Mouse (Mus musculus): ENCODE results near the gene Stk39.

The Stk39 gene

DNA sequence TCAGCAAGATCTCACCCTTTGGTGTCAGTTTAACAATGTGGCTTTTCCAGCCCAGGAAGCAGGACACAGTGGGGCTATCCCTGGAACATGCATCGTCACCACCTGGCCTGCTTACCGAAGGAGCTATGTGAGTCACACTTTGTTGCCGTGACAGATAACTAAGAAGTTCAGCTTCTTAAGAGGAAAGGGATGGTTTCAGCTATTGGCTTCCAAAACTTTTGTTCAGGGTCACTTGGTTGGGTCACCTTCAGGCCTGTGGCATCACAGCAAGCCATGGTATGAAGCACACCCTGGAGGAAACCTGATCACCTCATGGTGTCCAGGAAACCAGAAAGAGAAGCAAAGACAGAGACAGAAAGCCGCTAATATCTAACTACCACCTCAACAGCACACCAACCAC is 128.3 kb downstream of the Stk39 start:
- no peak for DNase-seq (ENCODE audit: low spot score)

- no peak for DNase-seq (ENCODE audit: low spot score)
Measured at GRCm38 (mm10) chr2:68342122-68342646, 129.9 kb downstream of the Stk39 start.

GRCm38 (mm10) chr2:68336913-68337312 is 135.2 kb downstream of the Stk39 start:
- no peak for DNase-seq (ENCODE audit: low spot score)

DNA sequence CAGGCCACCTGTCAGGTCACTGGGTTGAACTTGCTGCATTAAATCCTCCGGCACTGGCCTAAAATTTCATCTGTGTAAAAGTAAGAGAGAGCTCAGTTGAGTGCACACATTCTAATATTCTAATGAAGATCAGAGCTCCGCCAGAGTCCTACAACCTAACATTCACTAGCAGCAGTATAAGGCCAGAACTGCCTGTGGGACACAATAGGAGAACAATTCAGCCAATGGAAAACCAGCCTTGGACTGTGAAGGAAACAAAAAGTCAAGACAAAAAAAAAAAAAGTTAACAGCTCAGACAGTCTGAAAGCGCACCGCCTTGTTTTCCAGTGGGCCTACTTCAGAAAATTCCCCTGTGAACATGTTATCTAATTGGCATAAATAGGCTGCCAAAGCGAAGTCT is 137.1 kb downstream of the Stk39 start:
- DNase-seq (ENCODE audit: low spot score), result no peak

DNA sequence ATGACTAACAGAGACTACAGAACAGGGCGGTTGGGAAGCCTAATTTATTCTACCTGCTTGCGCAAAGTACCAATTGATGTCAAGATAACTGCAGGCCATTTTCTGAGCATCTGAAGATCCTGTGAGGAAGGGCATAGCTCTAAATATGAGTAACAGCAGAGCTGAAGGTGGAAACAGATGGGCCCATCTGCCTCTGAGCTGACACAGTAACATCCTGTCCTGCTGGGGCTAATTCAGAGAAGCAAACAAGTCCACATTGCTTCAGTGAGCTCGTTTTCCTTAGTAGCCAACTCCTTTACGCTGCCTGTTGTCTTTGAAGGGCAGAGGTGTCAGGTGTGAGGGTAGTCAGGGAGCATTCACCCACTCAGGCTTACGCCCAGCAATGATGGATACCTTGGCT is 146.8 kb downstream of the Stk39 start:
- DNase-seq (ENCODE audit: low spot score), result no peak

DNA sequence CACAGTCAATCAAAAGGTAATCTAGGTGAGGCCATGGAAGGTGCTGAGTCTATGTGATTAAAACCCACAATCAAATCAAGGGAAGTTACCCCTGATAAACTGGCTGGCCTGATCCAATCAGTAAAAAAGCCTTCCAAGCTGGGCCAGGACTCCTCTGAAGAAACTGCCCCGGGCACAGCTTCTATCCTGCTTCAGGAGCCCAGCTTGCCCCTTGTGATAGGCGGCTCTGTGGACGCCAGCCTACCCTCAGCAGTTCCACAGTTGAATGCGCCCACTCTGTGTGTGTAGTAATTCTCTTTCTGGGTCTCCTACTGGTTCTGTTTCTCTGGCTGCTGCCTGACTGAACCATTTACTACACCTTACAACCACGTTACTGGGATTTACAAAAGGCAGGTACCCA is 150.8 kb downstream of the Stk39 start:
- DNase-seq (ENCODE audit: low spot score), result no peak

- DNase-seq (ENCODE audit: low spot score), result no peak
Measured at GRCm38 (mm10) chr2:68320670-68321069, 151.4 kb downstream of the Stk39 start.

DNA sequence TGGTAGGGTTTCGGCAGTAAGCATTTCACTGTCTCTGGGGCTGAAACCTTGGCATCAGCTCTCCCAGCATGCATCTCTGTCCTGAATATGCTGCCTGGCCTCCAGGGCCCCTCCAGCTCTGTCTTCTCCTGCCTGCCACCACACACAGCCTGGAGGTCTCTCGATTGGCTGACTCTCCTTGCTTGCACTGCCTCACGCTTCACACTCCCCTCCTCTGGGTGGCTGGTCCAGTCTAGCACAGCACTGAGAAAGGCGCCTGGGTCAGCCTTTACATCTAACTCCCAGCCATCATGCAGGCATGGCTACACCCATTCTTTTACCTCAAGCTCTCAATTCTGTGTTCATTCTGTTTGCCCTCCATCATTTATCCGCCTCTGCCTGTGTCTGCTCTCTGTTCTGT is 153.6 kb downstream of the Stk39 start:
- no peak for DNase-seq (ENCODE audit: low spot score)

DNA sequence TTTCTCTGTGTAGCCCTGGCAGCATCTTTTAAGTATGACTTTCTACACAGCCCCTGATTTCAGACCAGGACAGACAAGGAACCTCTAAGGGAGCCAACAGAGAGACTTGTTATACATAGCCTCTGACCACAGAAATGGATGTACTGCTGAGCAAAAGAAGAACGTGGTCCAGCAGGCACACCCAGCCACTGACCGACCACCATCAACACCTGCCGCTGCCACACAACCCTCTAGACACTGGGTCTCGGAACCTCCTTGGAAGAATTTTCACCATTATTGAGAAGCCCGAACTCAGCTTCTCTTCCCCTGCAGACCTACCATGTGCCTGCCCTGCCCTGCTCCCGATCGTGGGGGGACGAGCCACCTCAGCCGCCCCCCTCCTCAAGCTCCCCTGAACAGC is 154.2 kb downstream of the Stk39 start:
- DNase-seq (ENCODE audit: low spot score), result no peak

- DNase-seq (ENCODE audit: low spot score), result peak; percentile 32
Measured at GRCm38 (mm10) chr2:68317452-68317851, 154.6 kb downstream of the Stk39 start.

DNA sequence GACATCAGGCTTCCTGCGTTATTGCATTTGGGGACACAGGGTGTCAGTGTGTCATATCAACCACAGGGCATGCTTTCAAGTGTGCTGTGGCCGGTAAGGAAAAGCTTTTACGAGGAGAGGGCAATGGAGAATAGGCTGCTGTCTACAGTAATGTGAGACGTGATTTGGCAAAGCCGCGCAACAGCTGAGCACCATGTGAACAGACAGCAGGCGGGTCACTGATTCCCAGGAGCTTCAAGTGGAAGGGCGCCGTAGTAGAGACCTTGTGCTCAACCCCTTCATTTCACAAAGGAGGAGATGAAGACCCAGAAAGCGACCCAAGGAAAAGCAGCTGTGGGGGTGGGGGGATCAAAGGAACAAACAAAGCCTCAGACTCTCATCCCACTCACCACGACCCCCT is 156.8 kb downstream of the Stk39 start:
- no peak for DNase-seq (ENCODE audit: low spot score)

GRCm38 (mm10) chr2:68310121-68310520 is 161.9 kb downstream of the Stk39 start:
- peak; percentile 19 for DNase-seq (ENCODE audit: low spot score)

- no peak for DNase-seq (ENCODE audit: low spot score)
Measured at GRCm38 (mm10) chr2:68306519-68306918, 165.5 kb downstream of the Stk39 start.

DNA sequence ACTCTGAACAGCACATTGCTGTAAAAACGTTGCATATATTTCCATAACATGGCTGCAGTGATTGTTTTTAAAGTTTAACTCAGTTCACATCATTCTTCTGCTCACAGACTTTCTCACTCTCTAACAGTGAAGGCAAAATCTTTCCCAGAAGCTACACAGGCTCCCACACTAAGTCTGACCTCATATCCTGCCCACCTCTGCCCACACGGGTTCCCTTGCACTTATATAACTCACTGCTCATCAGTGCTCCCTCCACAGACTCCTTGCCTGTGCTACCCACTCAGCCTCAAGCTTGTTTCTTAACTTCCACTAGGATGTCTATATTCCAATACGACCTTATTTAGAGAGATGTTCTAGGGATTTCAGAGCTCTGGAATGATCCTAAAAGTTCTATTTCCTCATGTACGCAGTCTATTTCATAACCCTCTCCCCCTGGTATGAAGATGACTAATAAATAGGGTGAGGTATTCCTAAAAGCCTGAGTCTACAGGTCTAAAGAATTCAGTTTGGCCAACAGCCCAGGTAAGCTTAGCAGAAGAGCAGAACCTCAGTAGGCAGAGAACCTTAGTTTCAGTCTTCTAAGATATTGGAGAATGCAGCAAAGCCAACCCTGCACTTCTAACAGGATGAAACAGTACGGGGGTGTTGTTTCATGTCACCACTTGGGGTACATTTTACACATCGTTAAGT is 167.2 kb downstream of the Stk39 start:
- DNase-seq (ENCODE audit: low spot score), result no peak

- DNase-seq (ENCODE audit: low spot score), result no peak
Measured at GRCm38 (mm10) chr2:68301811-68302542, 170.1 kb downstream of the Stk39 start.

- DNase-seq (ENCODE audit: low spot score), result no peak
Measured at GRCm38 (mm10) chr2:68298356-68298755, 173.7 kb downstream of the Stk39 start.

GRCm38 (mm10) chr2:68297955-68298354 is 174.1 kb downstream of the Stk39 start:
- DNase-seq (ENCODE audit: low spot score), result no peak

DNA sequence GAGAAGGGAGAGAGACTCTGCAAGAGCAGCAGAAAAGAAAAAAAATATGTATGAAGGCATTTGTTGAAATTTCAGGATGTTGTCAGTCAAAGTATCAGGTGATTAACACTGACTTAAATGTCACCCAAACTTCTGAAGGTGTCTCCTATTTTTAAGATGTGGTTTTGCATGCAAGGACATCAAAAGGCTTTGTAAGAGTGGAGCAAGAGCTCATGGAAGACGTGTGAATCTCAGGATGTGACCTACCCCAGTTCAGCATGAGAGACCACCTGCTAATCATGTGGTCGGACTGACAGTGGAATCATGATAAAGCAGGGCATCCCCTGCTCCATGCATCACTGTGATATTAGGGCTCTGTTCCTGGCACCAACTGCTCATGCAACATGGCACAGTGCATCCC is 175.3 kb downstream of the Stk39 start:
- DNase-seq (ENCODE audit: low spot score), result no peak

- DNase-seq (ENCODE audit: low spot score), result peak; percentile 14
Measured at GRCm38 (mm10) chr2:68292539-68293320, 179.3 kb downstream of the Stk39 start.

GRCm38 (mm10) chr2:68291895-68292294 is 180.2 kb downstream of the Stk39 start:
- no peak for DNase-seq (ENCODE audit: low spot score)

DNA sequence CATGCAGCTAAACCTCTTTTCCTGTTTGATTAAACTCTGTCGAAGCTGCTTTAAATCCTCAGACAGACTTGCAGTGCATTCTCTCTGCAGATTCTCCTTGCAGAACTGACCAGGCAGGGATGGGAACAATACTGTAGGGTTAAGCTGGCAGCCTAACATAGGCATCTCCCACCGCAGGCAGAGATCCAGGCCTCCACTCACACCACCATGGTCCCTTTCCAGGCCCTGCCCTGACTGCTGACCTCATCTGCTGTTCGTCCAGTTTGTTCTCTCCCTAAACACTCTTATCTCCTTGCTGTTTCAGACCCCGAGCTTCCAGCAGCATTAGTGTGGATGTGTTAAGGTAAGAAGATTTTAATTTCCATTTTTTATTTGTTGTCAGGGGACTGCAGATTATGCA is 182.1 kb downstream of the Stk39 start:
- no peak for DNase-seq (ENCODE audit: low spot score)

GRCm38 (mm10) chr2:68289177-68289576 is 182.9 kb downstream of the Stk39 start:
- DNase-seq (ENCODE audit: low spot score), result no peak

GRCm38 (mm10) chr2:68288106-68288505 is 184.0 kb downstream of the Stk39 start:
- DNase-seq (ENCODE audit: low spot score), result no peak

Data from urinary bladder, postnatal 14 days (tissue).